In genomic region chr3:60901571-60901970, GRCm38 (mm10) we compare ENCODE assay signal across 18 mouse cellular contexts.
"Had no signal": no experiment of that assay in that cellular context is flagged by ENCODE, and none has a peak within 500 bp of the region (broad histone marks: within the 10 kb centered on the region; RNA-seq: fewer than 3 reads in every experiment).

No protein-coding gene starts in this region.

- H3K36me3 ChIP-seq: lung, embryonic 15.5 days; midbrain, embryonic 10.5 days; midbrain, embryonic 12.5 days; neural tube, embryonic 13.5 days; neural tube, embryonic 15.5 days; stomach, embryonic 15.5 days had no signal

- H3K4me1 ChIP-seq: lung, embryonic 15.5 days; midbrain, embryonic 10.5 days; midbrain, embryonic 12.5 days; neural tube, embryonic 13.5 days; neural tube, embryonic 15.5 days; stomach, embryonic 15.5 days had no signal

- H3K4me3 ChIP-seq: lung, embryonic 15.5 days; midbrain, embryonic 10.5 days; midbrain, embryonic 12.5 days; myocyte; neural tube, embryonic 13.5 days; neural tube, embryonic 15.5 days; stomach, embryonic 15.5 days had no signal

- H3K9me3 ChIP-seq: lung, embryonic 15.5 days; midbrain, embryonic 10.5 days; midbrain, embryonic 12.5 days; neural tube, embryonic 13.5 days; neural tube, embryonic 15.5 days; stomach, embryonic 15.5 days had no signal

- ATAC-seq: liver, postnatal 0 days; lung, postnatal 0 days; midbrain, embryonic 16.5 days had no signal

- H3K4me2 ChIP-seq: lung, embryonic 15.5 days; midbrain, embryonic 12.5 days; neural tube, embryonic 13.5 days; neural tube, embryonic 15.5 days; stomach, embryonic 15.5 days had no signal

- DNase-seq: liver, postnatal 0 days; lung, adult 2 months; lung, postnatal 4 days; midbrain, embryonic 14.5 days; right cerebral cortex, postnatal 14 days; thymus, adult 2 months; thymus, postnatal 25 days; thymus, postnatal 4 days had no signal

- H3K27me3 ChIP-seq: lung, embryonic 15.5 days; midbrain, embryonic 12.5 days; neural tube, embryonic 13.5 days; neural tube, embryonic 15.5 days; stomach, embryonic 15.5 days had no signal

- H3K27ac ChIP-seq: lung, embryonic 15.5 days; midbrain, embryonic 10.5 days; midbrain, embryonic 12.5 days; neural tube, embryonic 13.5 days; neural tube, embryonic 15.5 days; stomach, embryonic 15.5 days; stomach, postnatal 0 days had no signal

- H3K9ac ChIP-seq: liver, postnatal 0 days; lung, embryonic 15.5 days; midbrain, embryonic 12.5 days; neural tube, embryonic 13.5 days; neural tube, embryonic 15.5 days; stomach, embryonic 15.5 days had no signal
